Mouse (Mus musculus): ENCODE measurements around the gene Bud13.

DNA sequence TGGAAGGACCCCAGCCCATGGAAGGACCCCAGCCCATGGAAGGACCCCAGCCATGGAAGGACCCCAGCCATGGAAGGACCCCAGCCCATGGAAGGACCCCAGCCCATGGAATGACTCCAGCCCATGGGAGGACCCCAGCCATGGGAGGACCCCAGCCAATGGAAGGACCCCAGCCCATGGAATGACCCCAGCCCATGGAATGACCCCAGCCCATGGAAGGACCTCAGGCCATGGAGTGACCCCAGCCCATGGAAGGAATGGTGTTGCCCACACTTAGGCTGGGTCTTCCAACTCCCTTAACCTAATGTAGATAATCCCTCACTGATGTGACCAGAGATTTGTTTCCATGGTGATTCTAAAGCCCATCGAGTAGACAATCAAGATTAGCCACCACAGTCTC lies 48.5 kb downstream of the Bud13 start:
- no peak for TF ChIP-seq POLR2A (IDR thresholded peaks at IDR 0.05; ENCODE audit: low read depth, low read length)
- TF ChIP-seq CTCF (conservative IDR thresholded peaks at IDR 0.05; ENCODE audit: insufficient read depth, insufficient read length, low read depth, low read length), result no peak

All from kidney, adult 2 months (tissue).